Mouse (Mus musculus) lung, adult 2 months (tissue): ENCODE data around the gene Acly. TPM values are rescaled to one million over a fixed set of nuclear protein-coding genes. Genes with fewer than 3 reads are reported as not detected.
A peak's percentile ranks its signal among the peaks of the same experiment; 100 is the strongest.
"Not testable (repeated sequence)": the region's sequence is repeated elsewhere in the genome, so short reads cannot be mapped to it uniquely, and the experiment has no call there.

ENCODE experiments used
- DNase-seq: peaks from one replicate; pipeline ENCODE4 v3.0.0; 2022
- H3K4me1 ChIP-seq: fragments of 200-500 bp; 2 replicates; pipeline ENCODE4 v1.6.1; 2011; ENCODE audit warnings: low read length; ENCODE audit not compliant: control insufficient read depth, insufficient read depth
- H3K4me3 ChIP-seq: fragments of 200-500 bp; replicated peaks from 2 replicates; pipeline ENCODE3; 2011; ENCODE audit warnings: low read depth, mild to moderate bottlenecking, control low read depth, low read length; ENCODE audit errors: extremely low read depth
- CTCF ChIP-seq: fragments of 200-500 bp; IDR thresholded peaks from 2 replicates; pipeline ENCODE4 v1.5.1; 2011; ENCODE audit warnings: mild to moderate bottlenecking, low read length, control low read depth; ENCODE audit not compliant: insufficient read depth
- POLR2A ChIP-seq: fragments of 200-500 bp; IDR thresholded peaks from 2 replicates; pipeline ENCODE4 v1.6.1; 2011; ENCODE audit warnings: low read depth, mild to moderate bottlenecking, control low read depth, low read length, borderline replicate concordance; ENCODE audit errors: extremely low read depth
- WGBS: fragments of 180-500 bp; shearing (Covaris S2); methylation state at CpG from one replicate; pipeline ENCODE4 v1.1.7; 2018; 5-methylcytosine and 5-hydroxymethylcytosine counted together
- polyA plus RNA-seq: library from polyadenylated mRNA; depleted of rRNA; stranded (reverse); fragments of >200 nt; gene quantifications from 2 replicates; pipeline ENCODE4 v1.2.3, GENCODE M21; 2012

Gene Acly
- polyA plus RNA-seq, 1 experiment, result 217 TPM

- WGBS, result 68% methylated on average over 6 of the region's 6 CpGs
Observed at GRCm38 (mm10) chr11:100548141-100548540, 20.3 kb upstream of the Acly start.

GRCm38 (mm10) chr11:100546955-100547354 lies 19.2 kb upstream of the Acly start:
- Histone ChIP-seq H3K4me1 (peaks cover 7% of the 10 kb centered on the region; the same call in 1 of the 2 replicates), H3K4me3 (no peak overlapping the region)
- WGBS, result 59% methylated on average over 6 of the region's 6 CpGs
- TF ChIP-seq CTCF (no peak), POLR2A (no peak)
- DNase-seq, result no peak

More at GRCm38 (mm10) chr11:100548141-100548540, 20.3 kb upstream of the Acly start:
- TF ChIP-seq POLR2A, result no peak
- TF ChIP-seq CTCF, result no peak
- peaks cover 7% of the 10 kb centered on the region; the same call in 1 of the 2 replicates for H3K4me1 ChIP-seq
- no peak overlapping the region for H3K4me3 ChIP-seq
- no peak for DNase-seq

DNA sequence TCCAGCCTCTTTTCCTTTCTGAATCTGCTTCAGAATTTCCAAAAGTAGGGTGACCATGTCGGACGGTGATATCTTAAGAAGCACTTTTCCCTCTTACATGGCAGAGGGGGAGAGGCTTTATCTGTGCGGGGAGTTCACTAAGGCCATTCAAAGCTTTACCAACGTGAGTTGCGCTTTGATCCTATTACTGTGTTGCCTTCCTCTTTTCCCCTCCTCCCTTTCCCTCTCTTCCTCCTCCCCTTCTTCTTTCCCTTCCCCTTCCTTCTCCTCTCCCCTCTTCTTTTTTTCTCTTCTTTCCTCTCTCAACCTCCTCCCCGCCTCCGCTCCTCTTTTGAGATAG lies 17.9 kb upstream of the Acly start:
- WGBS, result 24% methylated on average over 7 of the region's 7 CpGs
- peaks cover 7% of the 10 kb centered on the region; the same call in 1 of the 2 replicates for H3K4me1 ChIP-seq
- H3K4me3 ChIP-seq, result peak overlapping the region; percentile 56
- TF ChIP-seq CTCF (no peak), POLR2A (no peak)
- no peak for DNase-seq

GRCm38 (mm10) chr11:100544832-100545745 lies 17.3 kb upstream of the Acly start, which contains the start of gene Ttc25:
Gene Ttc25 (plus strand): TSS chr11:100545607.
- peak within 1 kb of the TSS; percentile 56 for H3K4me3 ChIP-seq
- peak; percentile 79 for DNase-seq
- WGBS, result 5% methylated on average over 28 of the region's 28 CpGs
- H3K4me1 ChIP-seq, result peaks cover 7% of the 10 kb centered on the region; the same call in 1 of the 2 replicates
- TF ChIP-seq POLR2A (peak; percentile 69; the same call in 1 of the 2 replicates), CTCF (no peak)

GRCm38 (mm10) chr11:100541577-100541976 lies 13.8 kb upstream of the Acly start:
- 77% methylated on average over 2 of the region's 2 CpGs for WGBS
- no peak for DNase-seq

DNA sequence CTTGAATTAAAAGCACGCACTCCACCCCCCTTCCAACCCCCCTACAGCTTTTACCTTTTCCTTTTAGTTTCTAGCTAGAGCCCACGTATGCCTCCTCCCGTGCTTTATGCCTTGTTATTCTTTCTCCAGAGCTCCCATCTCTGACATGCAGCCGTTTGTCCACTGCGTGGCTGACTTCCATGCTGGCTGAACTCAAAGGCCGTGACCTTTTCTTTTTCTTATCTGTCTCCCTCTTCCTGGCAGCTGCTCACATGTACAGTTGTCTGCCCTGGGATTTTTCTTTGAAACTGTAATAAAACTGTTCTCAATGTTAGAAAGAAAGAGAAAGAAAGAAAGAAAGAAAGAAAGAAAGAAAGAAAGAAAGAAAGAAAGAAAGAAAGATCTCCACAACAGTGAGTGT lies 13.2 kb upstream of the Acly start:
- 46% methylated on average over 6 of the region's 6 CpGs for WGBS
- DNase-seq, result no peak
- H3K4me3 ChIP-seq, result no peak overlapping the region
- peaks cover 6% of the 10 kb centered on the region; the same call in 1 of the 2 replicates for H3K4me1 ChIP-seq
- TF ChIP-seq POLR2A, result no peak
- TF ChIP-seq CTCF, result no peak

More at GRCm38 (mm10) chr11:100541577-100541976, 13.8 kb upstream of the Acly start:
- peaks cover 7% of the 10 kb centered on the region; the same call in 1 of the 2 replicates for H3K4me1 ChIP-seq
- no peak overlapping the region for H3K4me3 ChIP-seq
- TF ChIP-seq CTCF, result no peak
- TF ChIP-seq POLR2A, result no peak

DNA sequence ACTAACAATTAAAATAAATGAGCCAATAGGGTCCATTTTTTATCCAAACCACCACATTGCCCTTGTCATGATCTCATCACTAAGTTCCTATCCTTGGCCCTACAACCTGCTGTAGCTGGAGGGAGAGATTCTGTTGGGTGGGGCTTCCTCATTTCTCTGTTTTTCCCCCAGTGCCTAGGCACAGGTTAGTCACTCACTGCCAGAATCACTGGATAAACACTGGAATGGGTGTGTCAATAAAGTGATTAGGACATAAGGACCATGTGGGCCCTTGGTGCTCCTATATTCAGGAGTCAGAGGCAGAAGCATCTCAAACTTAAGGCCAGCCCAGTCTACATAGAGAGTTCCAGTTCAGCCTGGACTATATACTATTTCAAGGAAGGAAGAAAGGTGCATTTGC lies 8.7 kb upstream of the Acly start:
- Histone ChIP-seq H3K4me3 (no peak overlapping the region), H3K4me1 (no peaks in the 10 kb centered on the region)
- TF ChIP-seq CTCF (no peak), POLR2A (no peak)
- DNase-seq, result no peak

DNA sequence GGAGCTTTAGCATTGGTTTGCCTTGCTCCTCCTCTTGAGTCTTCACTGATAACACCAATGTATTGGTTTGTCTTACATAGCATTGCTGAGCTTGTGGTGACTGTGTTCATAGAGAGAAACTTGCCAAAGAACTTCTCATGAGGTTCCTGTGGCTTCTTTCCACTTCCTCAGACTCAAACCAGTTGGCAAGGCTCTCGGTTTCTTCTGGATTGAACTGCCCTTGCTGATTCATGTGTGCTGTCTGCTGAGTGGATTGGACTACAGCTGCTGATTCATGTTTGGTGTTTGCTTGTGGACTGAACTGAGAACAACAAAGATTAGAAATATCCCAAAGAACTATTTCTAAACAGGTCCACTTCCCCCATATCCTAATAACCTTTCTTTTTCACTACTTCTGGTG lies 8.2 kb upstream of the Acly start:
- TF ChIP-seq POLR2A, result no peak
- TF ChIP-seq CTCF, result no peak
- Histone ChIP-seq H3K4me3 (no peak overlapping the region), H3K4me1 (no peaks in the 10 kb centered on the region)
- WGBS, result 53% methylated on average over 1 of the region's 1 CpGs
- DNase-seq, result no peak

GRCm38 (mm10) chr11:100534821-100535220 lies 7.0 kb upstream of the Acly start:
- 85% methylated on average over 6 of the region's 6 CpGs for WGBS
- not testable (repeated sequence) for H3K4me3 ChIP-seq, DNase-seq, H3K4me1 ChIP-seq

GRCm38 (mm10) chr11:100534411-100534810 lies 6.6 kb upstream of the Acly start:
- DNase-seq, H3K4me1 ChIP-seq, H3K4me3 ChIP-seq: not testable (repeated sequence)
- 83% methylated on average over 2 of the region's 2 CpGs for WGBS
